Mouse (Mus musculus) embryonic fibroblast, embryonic 13.5 days (primary cell): ENCODE measurements around the gene Olfr285. TPM values are rescaled to one million over a fixed set of nuclear protein-coding genes. Genes with fewer than 3 reads are reported as not detected.

Experiments used
- H3K27ac ChIP-seq: 2 replicates; pipeline ENCODE4 v1.5.1; 2012; ENCODE audit warnings: low read length, control low read depth, inconsistent platforms; ENCODE audit not compliant: insufficient read depth
- H3K4me1 ChIP-seq: 2 replicates; pipeline ENCODE4 v1.6.1; 2011; ENCODE audit warnings: low read length; ENCODE audit not compliant: control insufficient read depth, insufficient read depth
- H3K4me3 ChIP-seq: 2 replicates; pipeline ENCODE4 v1.5.1; 2011; ENCODE audit warnings: mild to moderate bottlenecking, control low read depth, low read length; ENCODE audit not compliant: insufficient read depth
- CTCF ChIP-seq: IDR thresholded peaks from 2 replicates; pipeline ENCODE4 v1.5.1; 2011; ENCODE audit warnings: mild to moderate bottlenecking, control low read depth, low read length, moderate library complexity, borderline replicate concordance; ENCODE audit not compliant: insufficient read depth
- POLR2A ChIP-seq: IDR thresholded peaks from 2 replicates; pipeline ENCODE4 v1.6.1; 2011; ENCODE audit warnings: low read depth, mild to moderate bottlenecking, control low read depth, low read length, moderate library complexity
- polyA plus RNA-seq: library from polyadenylated mRNA; stranded (reverse); fragments of >200 nt; gene quantifications from 2 replicates; pipeline ENCODE4 v1.2.4, GENCODE M21; 2011; ENCODE audit warnings: low read depth; ENCODE audit not compliant: missing spikeins, insufficient read length

Gene Olfr285
- polyA plus RNA-seq: not detected in 2 replicates

GRCm38 (mm10) chr15:98317177-98317724 is at the start of gene Olfr285:
Gene Olfr285, minus strand, starts transcription at chr15:98317353.
- Histone ChIP-seq H3K27ac (no peak within 1 kb of the TSS), H3K4me1 (no peaks in the 10 kb centered on the region), H3K4me3 (no peak within 1 kb of the TSS)
- TF ChIP-seq POLR2A (no peak), CTCF (no peak)

- Histone ChIP-seq H3K27ac (no peak within 1 kb of the TSS), H3K4me3 (no peak within 1 kb of the TSS), H3K4me1 (no peaks in the 10 kb centered on the region)
- TF ChIP-seq POLR2A (no peak), CTCF (no peak)
These were observed 23.7 kb upstream of the Olfr285 start, which contains the start of gene Olfr284 for GRCm38 (mm10) chr15:98340887-98341286. Gene Olfr284, minus strand, starts transcription at chr15:98340987.

- no peak overlapping the region for H3K27ac ChIP-seq
These were observed 1.4 kb downstream of the Olfr285 start for GRCm38 (mm10) chr15:98315703-98316102.

GRCm38 (mm10) chr15:98295628-98296551 is 21.3 kb downstream of the Olfr285 start, which contains the start of gene Zfp641:
Gene Zfp641, minus strand, starts transcription at chr15:98296161.
- H3K27ac ChIP-seq: no peak within 1 kb of the TSS
- peak within 1 kb of the TSS; percentile 38 for H3K4me3 ChIP-seq
- H3K4me1 ChIP-seq: no peaks in the 10 kb centered on the region
- TF ChIP-seq CTCF: no peak
- TF ChIP-seq POLR2A: no peak

More at GRCm38 (mm10) chr15:98315703-98316102, 1.4 kb downstream of the Olfr285 start:
- H3K4me3 ChIP-seq: no peak overlapping the region
- TF ChIP-seq CTCF: no peak
- H3K4me1 ChIP-seq: no peaks in the 10 kb centered on the region

- H3K4me3 ChIP-seq: no peak overlapping the region
- TF ChIP-seq POLR2A (no peak), CTCF (no peak)
- no peak overlapping the region for H3K27ac ChIP-seq
- no peaks in the 10 kb centered on the region for H3K4me1 ChIP-seq
These were observed 23.5 kb downstream of the Olfr285 start for GRCm38 (mm10) chr15:98293651-98294050.

- no peak overlapping the region for H3K4me3 ChIP-seq
- no peak overlapping the region for H3K27ac ChIP-seq
- H3K4me1 ChIP-seq: no peaks in the 10 kb centered on the region
- TF ChIP-seq POLR2A: no peak
- TF ChIP-seq CTCF: no peak
These were observed 28.6 kb downstream of the Olfr285 start for GRCm38 (mm10) chr15:98288566-98288965.

- TF ChIP-seq CTCF (no peak), POLR2A (no peak)
- Histone ChIP-seq H3K27ac (no peak overlapping the region), H3K4me3 (no peak overlapping the region), H3K4me1 (no peaks in the 10 kb centered on the region)
These were observed 30.7 kb downstream of the Olfr285 start for GRCm38 (mm10) chr15:98286418-98286817.

Other genes starting within 250 kb of the Olfr285 start
- gene Pfkm, start 224.8 kb downstream of the Olfr285 start, polyA plus RNA-seq: 20.6 and 24.4 TPM in 2 replicates
- 23.3 and 30.6 TPM in 2 replicates for gene Senp1, start 223.6 kb downstream of the Olfr285 start, polyA plus RNA-seq
- gene Asb8, start 151.7 kb downstream of the Olfr285 start, polyA plus RNA-seq: 26.8 and 31.5 TPM in 2 replicates
- gene Ccdc184, start 150.2 kb downstream of the Olfr285 start, polyA plus RNA-seq: 0.18 and 0.22 TPM in 2 replicates
- gene Olfr288, start 121.8 kb downstream of the Olfr285 start, polyA plus RNA-seq: not detected in 2 replicates
- gene Gm44579, start 96.4 kb downstream of the Olfr285 start, polyA plus RNA-seq: not detected in 2 replicates
- not detected in 2 replicates for gene Olfr287, start 96.3 kb downstream of the Olfr285 start, polyA plus RNA-seq
- gene Olfr286, start 82.9 kb downstream of the Olfr285 start, polyA plus RNA-seq: not detected in 2 replicates
- not detected in 2 replicates for gene H1fnt, start 60.1 kb downstream of the Olfr285 start, polyA plus RNA-seq
- 0.38 and 0.40 TPM in 2 replicates for gene Zfp641, start 21.2 kb downstream of the Olfr285 start, polyA plus RNA-seq
- not detected in 2 replicates for gene Olfr284, start 23.6 kb upstream of the Olfr285 start, polyA plus RNA-seq
- not detected in 2 replicates for gene Olfr283, start 63.6 kb upstream of the Olfr285 start, polyA plus RNA-seq
- not detected in 2 replicates for gene Olfr282, start 113.9 kb upstream of the Olfr285 start, polyA plus RNA-seq
- not detected in 2 replicates for gene Olfr281, start 135.2 kb upstream of the Olfr285 start, polyA plus RNA-seq
- not detected in 2 replicates for gene OR5BS1P, start 152.5 kb upstream of the Olfr285 start, polyA plus RNA-seq
- gene Lalba, start 165.4 kb upstream of the Olfr285 start, polyA plus RNA-seq: not detected in 2 replicates
- gene Olfr279, start 175.0 kb upstream of the Olfr285 start, polyA plus RNA-seq: not detected in 2 replicates
- 91.2 and 117 TPM in 2 replicates for gene Kansl2, start 216.9 kb upstream of the Olfr285 start, polyA plus RNA-seq